Mouse (Mus musculus) olfactory bulb, adult 2 months (tissue): ENCODE measurements around the gene Zfp770.

Source experiments
- CTCF ChIP-seq: fragments of 200-500 bp; IDR thresholded peaks from 2 replicates; pipeline ENCODE4 v1.5.1; 2012; ENCODE audit warnings: low read depth, mild to moderate bottlenecking, low read length, moderate library complexity; ENCODE audit not compliant: insufficient read depth
- POLR2A ChIP-seq: fragments of 200-500 bp; IDR thresholded peaks from 2 replicates; pipeline ENCODE4 v1.6.1; 2012; ENCODE audit warnings: mild to moderate bottlenecking, low read depth, low read length, moderate library complexity; ENCODE audit not compliant: insufficient read depth

- no peak for TF ChIP-seq POLR2A
- no peak for TF ChIP-seq CTCF
These were observed 48.0 kb downstream of the Zfp770 start for GRCm38 (mm10) chr2:114153247-114153646.
